ENCODE assay signal across 20 mouse cellular contexts in the genomic region with DNA sequence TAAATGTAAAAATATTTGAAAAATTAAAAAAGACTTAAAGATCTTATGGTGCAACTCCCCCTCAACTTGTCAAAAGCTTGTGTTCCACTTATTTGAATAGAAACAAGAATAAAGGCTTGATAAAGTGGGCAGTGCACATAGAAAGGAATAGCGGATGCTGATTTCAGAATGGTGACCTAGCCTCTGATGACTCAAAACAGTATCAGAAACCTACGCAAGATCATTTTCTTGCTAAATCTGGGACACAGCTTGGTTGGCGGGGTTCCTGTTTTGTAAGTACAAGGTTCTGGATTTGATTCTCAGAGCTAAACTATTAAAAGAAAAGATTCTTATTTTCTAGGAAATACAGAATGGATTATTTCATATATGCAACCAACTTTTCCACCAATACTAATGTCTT.
"Had no signal": no experiment of that assay in that cellular context is flagged by ENCODE, and none has a peak within 500 bp of the region (broad histone marks: within the 10 kb centered on the region; RNA-seq: fewer than 3 reads in every experiment).

No protein-coding gene starts in this region.

- H3K27ac ChIP-seq: liver, embryonic 13.5 days; liver, embryonic 15.5 days; lung, embryonic 15.5 days; macrophage; midbrain, embryonic 13.5 days; midbrain, embryonic 15.5 days; neural tube, embryonic 12.5 days had no signal

- H3K9me3 ChIP-seq: liver, embryonic 13.5 days; liver, embryonic 15.5 days; lung, embryonic 15.5 days; megakaryocyte, embryonic 14.5 days; midbrain, embryonic 13.5 days; midbrain, embryonic 15.5 days; neural tube, embryonic 12.5 days had no signal

- H3K36me3 ChIP-seq: liver, embryonic 13.5 days; liver, embryonic 15.5 days; lung, embryonic 15.5 days; midbrain, embryonic 13.5 days; midbrain, embryonic 15.5 days; neural tube, embryonic 12.5 days had no signal

- H3K4me3 ChIP-seq: liver, embryonic 13.5 days; liver, embryonic 15.5 days; lung, embryonic 15.5 days; megakaryocyte, embryonic 14.5 days; midbrain, embryonic 13.5 days; midbrain, embryonic 15.5 days; neural tube, embryonic 12.5 days had no signal

- H3K9ac ChIP-seq: liver, embryonic 13.5 days; liver, embryonic 15.5 days; liver, postnatal 0 days; lung, embryonic 15.5 days; midbrain, embryonic 13.5 days; midbrain, embryonic 15.5 days; neural tube, embryonic 12.5 days had no signal

- H3K27me3 ChIP-seq: liver, embryonic 13.5 days; liver, embryonic 15.5 days; lung, embryonic 15.5 days; megakaryocyte, embryonic 14.5 days; midbrain, embryonic 13.5 days; midbrain, embryonic 15.5 days; neural tube, embryonic 12.5 days had no signal

- DNase-seq: liver, embryonic 13.5 days; liver, postnatal 0 days; lung, adult 2 months; lung, postnatal 14 days; lung, postnatal 36 days; retina, postnatal 1 day; right cerebral cortex, postnatal 25 days; right cerebral cortex, postnatal 4 days; spleen, adult 18-20 months; thymus, adult 2 months; thymus, postnatal 25 days; thymus, postnatal 4 days had no signal

- H3K4me2 ChIP-seq: liver, embryonic 13.5 days; liver, embryonic 15.5 days; lung, embryonic 15.5 days; midbrain, embryonic 11.5 days; midbrain, embryonic 13.5 days; midbrain, embryonic 15.5 days; neural tube, embryonic 12.5 days had no signal

- H3K4me1 ChIP-seq: liver, embryonic 13.5 days; liver, embryonic 15.5 days; lung, embryonic 15.5 days; megakaryocyte, embryonic 14.5 days; midbrain, embryonic 13.5 days; midbrain, embryonic 15.5 days; neural tube, embryonic 12.5 days had no signal
